Mouse (Mus musculus): Measurements from ENCODE around the gene Aptx. TPM values are rescaled to one million over a fixed set of nuclear protein-coding genes. Genes with fewer than 3 reads are reported as not detected.

Gene Aptx
- polyA plus RNA-seq, 1 experiment from 2014 or later: 41.2 TPM

DNA sequence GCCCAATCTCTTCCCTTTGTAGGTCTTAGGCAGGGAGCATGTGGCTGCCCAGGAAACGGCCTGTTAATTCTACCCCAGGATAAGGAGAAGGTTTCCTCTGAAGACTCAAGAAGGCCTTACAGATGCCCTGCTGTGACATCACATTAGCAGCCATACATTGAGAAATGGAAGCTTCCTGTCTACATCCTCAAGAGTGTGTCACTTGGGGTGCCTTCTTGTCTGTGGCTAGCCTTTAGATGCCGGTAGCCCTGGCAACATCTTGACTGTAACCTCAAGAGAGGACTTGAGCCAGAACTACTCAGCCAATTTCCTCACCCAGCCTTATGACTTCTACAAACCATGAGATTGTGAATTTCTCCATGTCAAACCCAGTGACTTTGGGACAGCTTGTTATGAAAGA, 51.9 kb downstream of the Aptx start:
- no peaks in the 10 kb centered on the region for H3K4me1 ChIP-seq
- no peaks in the 10 kb centered on the region for H3K27me3 ChIP-seq (replicated peaks)
- no peak for ATAC-seq (ENCODE audit: low FRiP score)
- 91% methylated on average over 2 of the region's 2 CpGs for WGBS
- no peaks in the 10 kb centered on the region for H3K36me3 ChIP-seq
- H3K9me3 ChIP-seq (replicated peaks): no peaks in the 10 kb centered on the region
- no peak overlapping the region for H3K4me3 ChIP-seq (replicated peaks)
- H3K9ac ChIP-seq (replicated peaks): no peak overlapping the region
- H3K27ac ChIP-seq (replicated peaks): no peak overlapping the region
- no peak overlapping the region for H3K4me2 ChIP-seq

- Histone ChIP-seq H3K4me3 (replicated peaks) (no peak overlapping the region), H3K9ac (replicated peaks) (no peak overlapping the region), H3K27me3 (replicated peaks) (no peaks in the 10 kb centered on the region), H3K4me2 (no peak overlapping the region), H3K27ac (replicated peaks) (no peak overlapping the region), H3K36me3 (no peaks in the 10 kb centered on the region), H3K4me1 (no peaks in the 10 kb centered on the region), H3K9me3 (replicated peaks) (no peaks in the 10 kb centered on the region)
- 79% methylated on average over 5 of the region's 5 CpGs for WGBS
- no peak for ATAC-seq (ENCODE audit: low FRiP score)
These were observed 53.9 kb downstream of the Aptx start for GRCm38 (mm10) chr4:40649111-40649510.

DNA sequence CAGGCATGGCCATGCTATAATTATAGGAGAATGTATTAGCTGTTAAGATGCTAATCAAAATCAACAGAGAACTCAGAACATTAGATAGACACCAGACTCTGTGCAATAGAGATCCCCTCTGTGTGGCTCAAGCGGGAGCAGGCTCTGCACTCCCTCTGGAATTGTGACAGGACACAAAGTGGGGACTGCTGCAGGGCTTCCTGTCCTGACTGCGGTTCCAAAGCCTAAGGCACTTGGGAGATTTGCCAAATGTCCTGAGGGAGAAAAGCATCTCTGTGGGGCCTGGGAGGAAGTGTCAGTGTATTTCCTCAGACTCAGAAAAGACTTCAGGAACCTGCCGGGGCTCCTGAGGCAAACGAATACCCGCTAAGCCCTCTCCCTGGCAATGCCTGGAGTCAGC, 59.4 kb downstream of the Aptx start:
- WGBS: 60% methylated on average over 5 of the region's 5 CpGs
- no peak for ATAC-seq (ENCODE audit: low FRiP score)

GRCm38 (mm10) chr4:40640991-40641390, 62.0 kb downstream of the Aptx start:
- Histone ChIP-seq H3K4me2 (no peak overlapping the region), H3K27me3 (replicated peaks) (no peaks in the 10 kb centered on the region), H3K9ac (replicated peaks) (no peak overlapping the region), H3K36me3 (no peaks in the 10 kb centered on the region), H3K27ac (replicated peaks) (no peak overlapping the region), H3K9me3 (replicated peaks) (no peaks in the 10 kb centered on the region), H3K4me3 (replicated peaks) (no peak overlapping the region), H3K4me1 (no peaks in the 10 kb centered on the region)
- 88% methylated on average over 4 of the region's 4 CpGs for WGBS
- no peak for ATAC-seq (ENCODE audit: low FRiP score)

More for the DNA sequence above, 59.4 kb downstream of the Aptx start:
- H3K27ac ChIP-seq (replicated peaks): no peak overlapping the region
- no peaks in the 10 kb centered on the region for H3K9me3 ChIP-seq (replicated peaks)
- H3K4me1 ChIP-seq: no peaks in the 10 kb centered on the region
- H3K36me3 ChIP-seq: no peaks in the 10 kb centered on the region
- H3K4me3 ChIP-seq (replicated peaks): no peak overlapping the region
- no peak overlapping the region for H3K9ac ChIP-seq (replicated peaks)
- H3K4me2 ChIP-seq: no peak overlapping the region
- H3K27me3 ChIP-seq (replicated peaks): no peaks in the 10 kb centered on the region

MicroRNA genes within 50 kb of the gene (microRNA counts, 519-probe panel; counts per million panel counts)
- 1,438 counts per million, percentile 13 among the panel's probes with 10 or more counts for microRNA mmu-miR-207

Small RNA genes within 50 kb of the gene (microRNA-seq; reads per million reads assigned to microRNA genes)
- gene Mir207: not detected

Other genes starting within 250 kb of the Aptx start
- gene Tmem215, start 231.0 kb downstream of the Aptx start, polyA plus RNA-seq (2015; fragmentation: Nextera tagmentation; extraction: Ambion mirVana): 2.0 and 2.6 TPM in 2 replicates
- gene Dnaja1, start 19.0 kb upstream of the Aptx start, polyA plus RNA-seq (2015; fragmentation: Nextera tagmentation; extraction: Ambion mirVana): 652 and 681 TPM in 2 replicates
- gene Smu1, start 54.7 kb upstream of the Aptx start, polyA plus RNA-seq (2015; fragmentation: Nextera tagmentation; extraction: Ambion mirVana): 107 and 126 TPM in 2 replicates
- gene B4galt1, start 150.8 kb upstream of the Aptx start, polyA plus RNA-seq (2015; fragmentation: Nextera tagmentation; extraction: Ambion mirVana): 8.8 and 16.6 TPM in 2 replicates
- 4.2 TPM in 1 of 2 replicates, not detected in the other for gene Spink4, start 216.9 kb upstream of the Aptx start, polyA plus RNA-seq (2015; fragmentation: Nextera tagmentation; extraction: Ambion mirVana)
- 195 and 200 TPM in 2 replicates for gene Bag1, start 245.1 kb upstream of the Aptx start, polyA plus RNA-seq (2015; fragmentation: Nextera tagmentation; extraction: Ambion mirVana)
- 137 and 147 TPM in 2 replicates for gene Chmp5, start 245.2 kb upstream of the Aptx start, polyA plus RNA-seq (2015; fragmentation: Nextera tagmentation; extraction: Ambion mirVana)

Data from neural tube, embryonic 15.5 days (tissue).